Comparison of ENCODE assay signal across 14 mouse cellular contexts in the genomic region with DNA sequence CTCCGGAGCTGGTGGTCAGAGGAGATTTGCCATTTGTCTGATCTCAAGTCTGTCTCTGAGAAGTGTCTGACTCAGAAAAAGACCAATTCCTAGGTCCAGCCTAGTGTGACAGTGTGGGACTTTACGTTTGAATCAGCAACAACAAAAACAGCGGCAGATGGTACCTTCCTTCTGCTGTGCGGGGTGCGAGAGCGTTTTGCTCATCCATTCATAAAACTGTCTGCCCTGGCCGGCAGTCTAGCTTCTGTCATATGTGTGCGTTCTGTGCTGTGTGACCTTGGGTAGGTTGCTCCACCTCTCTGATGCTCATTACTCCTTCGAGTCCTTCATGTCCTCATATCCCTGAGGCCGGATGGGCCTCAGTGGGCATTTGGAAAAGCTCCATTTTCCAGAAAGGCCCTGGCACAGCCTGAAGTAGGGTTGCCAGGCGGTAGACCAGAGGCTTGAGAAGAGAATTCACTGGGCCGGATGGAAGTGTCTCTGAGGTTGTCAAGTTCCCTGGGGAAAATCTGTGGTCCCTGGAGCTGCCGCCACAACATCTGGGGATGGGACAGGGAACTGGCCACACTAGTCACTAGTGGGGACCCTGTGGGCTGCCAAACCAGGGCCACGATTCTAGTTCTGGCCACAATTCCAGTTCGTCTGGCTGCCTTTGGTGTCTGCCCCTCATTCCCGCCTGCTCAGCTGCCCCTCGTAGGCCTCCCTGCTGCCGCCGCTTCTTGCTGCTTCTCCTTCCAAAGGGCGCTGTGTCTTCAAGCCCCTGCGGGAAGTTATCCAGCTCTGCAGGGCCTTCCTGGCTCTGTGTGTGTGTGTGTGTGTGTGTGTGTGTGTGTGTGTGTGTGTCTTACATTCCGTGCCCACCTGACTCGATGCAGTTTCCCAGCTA. TPM values are rescaled to one million over a fixed set of nuclear protein-coding genes. Genes with fewer than 3 reads are reported as not detected.
DNase-seq lines count a peak whose midpoint lies in the region; ATAC-seq and TF ChIP-seq lines count a peak whose summit lies in the region.
"Had no signal": no experiment of that assay in that cellular context is flagged by ENCODE, and none has a peak within 500 bp of the region (broad histone marks: within the 10 kb centered on the region; RNA-seq: fewer than 3 reads in every experiment).

No protein-coding gene starts in this region.

- no peaks in the 10 kb centered on the region for H3K9me3 ChIP-seq in hindbrain, postnatal 0 days (ENCODE audit: low read length)
- H3K9me3 ChIP-seq in hindbrain, embryonic 10.5 days = no peaks in the 10 kb centered on the region
- no peaks in the 10 kb centered on the region for H3K9me3 ChIP-seq in limb, embryonic 13.5 days
- H3K9me3 ChIP-seq in limb, embryonic 10.5 days (replicated peaks) = no peaks in the 10 kb centered on the region
- H3K9me3 ChIP-seq: liver, embryonic 12.5 days had no signal

- ATAC-seq in hindbrain, postnatal 0 days = peak; percentile 27; the same call in 1 of the 2 replicates
- ATAC-seq in limb, embryonic 13.5 days (ENCODE audit: low FRiP score, low read depth) = no peak

- H3K27me3 ChIP-seq in cerebellum, adult 2 months (ENCODE audit: control insufficient read depth, insufficient read depth, low read length) = no peaks in the 10 kb centered on the region
- no peaks in the 10 kb centered on the region for H3K27me3 ChIP-seq in hindbrain, postnatal 0 days (ENCODE audit: insufficient read depth, low read length)
- H3K27me3 ChIP-seq in hindbrain, embryonic 10.5 days (ENCODE audit: insufficient read depth, poor library complexity, severe bottlenecking) = peaks cover 23% of the 10 kb centered on the region
- 0 out of 2 replicates have a peak, but pooled peaks cover 5% of the 10 kb centered on the region for H3K27me3 ChIP-seq in limb, embryonic 13.5 days
- peaks cover 18% of the 10 kb centered on the region for H3K27me3 ChIP-seq in limb, embryonic 10.5 days (ENCODE audit: low read depth, poor library complexity, severe bottlenecking)

- H3K4me2 ChIP-seq in hindbrain, postnatal 0 days (ENCODE audit: low read depth, low read length) = no peak overlapping the region
- no peak overlapping the region for H3K4me2 ChIP-seq in limb, embryonic 13.5 days (replicated peaks)
- H3K4me2 ChIP-seq: liver, embryonic 12.5 days had no signal

- no peak overlapping the region; the same call in 1 of the 2 replicates for H3K9ac ChIP-seq in hindbrain, postnatal 0 days (replicated peaks; ENCODE audit: low read length)
- H3K9ac ChIP-seq in limb, embryonic 13.5 days = peak overlapping the region; percentile 13; the same call in 1 of the 2 replicates
- H3K9ac ChIP-seq: liver, embryonic 12.5 days had no signal

- no peaks in the 10 kb centered on the region for H3K36me3 ChIP-seq in hindbrain, postnatal 0 days (ENCODE audit: insufficient read depth, low read length)
- no peaks in the 10 kb centered on the region for H3K36me3 ChIP-seq in hindbrain, embryonic 10.5 days
- no peaks in the 10 kb centered on the region for H3K36me3 ChIP-seq in limb, embryonic 13.5 days
- H3K36me3 ChIP-seq in limb, embryonic 10.5 days = no peaks in the 10 kb centered on the region
- H3K36me3 ChIP-seq: liver, embryonic 12.5 days had no signal

- peaks cover 6% of the 10 kb centered on the region; the same call in 1 of the 2 replicates for H3K4me1 ChIP-seq in cerebellum, adult 2 months (ENCODE audit: control insufficient read depth, insufficient read depth, low read length)
- H3K4me1 ChIP-seq in hindbrain, postnatal 0 days (ENCODE audit: insufficient read depth, low read length) = peaks cover 18% of the 10 kb centered on the region
- peaks cover 30% of the 10 kb centered on the region for H3K4me1 ChIP-seq in hindbrain, embryonic 10.5 days (replicated peaks)
- H3K4me1 ChIP-seq in limb, embryonic 13.5 days = peaks cover 3% of the 10 kb centered on the region
- H3K4me1 ChIP-seq in limb, embryonic 10.5 days = peaks cover 17% of the 10 kb centered on the region

- 34% methylated on average over 23 of the region's 23 CpGs for WGBS in cerebellum, adult 2 months
- 48% methylated on average over 23 of the region's 23 CpGs for WGBS in hindbrain, postnatal 0 days
- 85% methylated on average over 23 of the region's 23 CpGs for WGBS in hindbrain, embryonic 10.5 days
- 82% methylated on average over 22 of the region's 23 CpGs for WGBS in limb, embryonic 13.5 days
- 90% methylated on average over 23 of the region's 23 CpGs for WGBS in limb, embryonic 10.5 days

- TF ChIP-seq CTCF in cerebellum, adult 2 months (IDR thresholded peaks at IDR 0.05; ENCODE audit: borderline replicate concordance, insufficient read depth, low read depth, low read length) = no peak
- TF ChIP-seq CTCF in hindbrain, postnatal 0 days (IDR thresholded peaks at IDR 0.05; ENCODE audit: low read depth) = no peak

- peak; percentile 39 to 59 for DNase-seq in cerebellum, adult 2 months
- no peak for DNase-seq in cerebellum, postnatal 4 days (ENCODE audit: low spot score in 2 of 2)
- DNase-seq in hindbrain, postnatal 0 days (ENCODE audit: low spot score) = peak; percentile 66
- no peak for DNase-seq in hindbrain, embryonic 10.5 days (ENCODE audit: low spot score)
- no peak for DNase-seq in limb, embryonic 10.5 days (ENCODE audit: low spot score)
- peak; percentile 69 for DNase-seq in brain, adult 2 months (ENCODE audit: low read depth, low spot score)
- no peak for DNase-seq in spleen, adult 12 weeks (ENCODE audit: low spot score)
- DNase-seq: heart, adult 11 months; heart, postnatal 14 days; thymus, postnatal 25 days had no signal

- no peak overlapping the region for H3K4me3 ChIP-seq in cerebellum, adult 2 months (replicated peaks; ENCODE audit: insufficient read depth, low read depth, low read length)
- no peak overlapping the region for H3K4me3 ChIP-seq in hindbrain, postnatal 0 days (ENCODE audit: low read length)
- no peak overlapping the region for H3K4me3 ChIP-seq in hindbrain, embryonic 10.5 days
- no peak overlapping the region for H3K4me3 ChIP-seq in limb, embryonic 13.5 days
- no peak overlapping the region for H3K4me3 ChIP-seq in limb, embryonic 10.5 days
- H3K4me3 ChIP-seq: liver, embryonic 12.5 days; myocyte had no signal

- H3K27ac ChIP-seq in cerebellum, adult 2 months (ENCODE audit: insufficient read depth, low read length) = no peak overlapping the region
- H3K27ac ChIP-seq in hindbrain, postnatal 0 days = peak overlapping the region; percentile 46; the same call in 1 of the 2 replicates
- H3K27ac ChIP-seq in hindbrain, embryonic 10.5 days = no peak overlapping the region
- no peak overlapping the region for H3K27ac ChIP-seq in limb, embryonic 13.5 days
- no peak overlapping the region for H3K27ac ChIP-seq in limb, embryonic 10.5 days
- H3K27ac ChIP-seq: liver, embryonic 12.5 days had no signal

- TF ChIP-seq POLR2A in cerebellum, adult 2 months (IDR thresholded peaks at IDR 0.05; ENCODE audit: borderline replicate concordance, insufficient read depth, low read length) = no peak

RNA-seq across cellular contexts. Expression of a gene that starts 0.6 kb away (rescaled TPM):
- polyA plus RNA-seq in cerebellum, adult 2 months (2012; rRNA removed) = 13.5 and 14.9 TPM in 2 replicates
- total RNA-seq in hindbrain, postnatal 0 days (2014; rRNA removed) = 25.5 and 34.2 TPM in 2 replicates
- 33.2 and 36.6 TPM in 2 replicates for polyA plus RNA-seq in hindbrain, postnatal 0 days (2015; fragmentation: Nextera tagmentation; extraction: Ambion mirVana)
- 17.9 and 20.4 TPM in 2 replicates for polyA plus RNA-seq in hindbrain, embryonic 10.5 days (2016; fragmentation: Nextera tagmentation; extraction: Ambion mirVana)
- 31.1 and 31.8 TPM in 2 replicates for polyA plus RNA-seq in limb, embryonic 13.5 days (2015; fragmentation: Nextera tagmentation; extraction: Ambion mirVana)
- polyA plus RNA-seq in limb, embryonic 10.5 days (2016; fragmentation: Nextera tagmentation; extraction: Ambion mirVana) = 16.3 and 16.5 TPM in 2 replicates

RNA-seq across cellular contexts. Expression of a gene that starts 49.8 kb away (rescaled TPM):
- 0.18 and 0.27 TPM in 2 replicates for polyA plus RNA-seq in cerebellum, adult 2 months (2012; rRNA removed)
- total RNA-seq in hindbrain, postnatal 0 days (2014; rRNA removed) = 0.26 and 1.0 TPM in 2 replicates
- polyA plus RNA-seq in hindbrain, postnatal 0 days (2015; fragmentation: Nextera tagmentation; extraction: Ambion mirVana) = 0.72 and 0.80 TPM in 2 replicates
- 3.5 and 3.8 TPM in 2 replicates for polyA plus RNA-seq in hindbrain, embryonic 10.5 days (2016; fragmentation: Nextera tagmentation; extraction: Ambion mirVana)
- 6.7 and 7.5 TPM in 2 replicates for polyA plus RNA-seq in limb, embryonic 13.5 days (2015; fragmentation: Nextera tagmentation; extraction: Ambion mirVana)
- polyA plus RNA-seq in limb, embryonic 10.5 days (2016; fragmentation: Nextera tagmentation; extraction: Ambion mirVana) = 3.5 and 4.1 TPM in 2 replicates
- total RNA-seq: megakaryocyte, adult 5-6 weeks had no signal
- polyA plus RNA-seq: myocyte had no signal

Comparison
In these comparisons a context has a peak if more than half of its experiments do, and no peak if none do; other contexts are left out.
1. DNase-seq: peak in cerebellum, adult 2 months (2 of 2), hindbrain, postnatal 0 days (single experiment) and brain, adult 2 months (single experiment); none in cerebellum, postnatal 4 days (0 of 2), hindbrain, embryonic 10.5 days (single experiment), limb, embryonic 10.5 days (single experiment) and spleen, adult 12 weeks (single experiment).